Mouse (Mus musculus) cerebellum, adult 8-10 months (tissue): ENCODE results near the gene Evi5l.
"Not testable (repeated sequence)": the region's sequence is repeated elsewhere in the genome, so short reads cannot be mapped to it uniquely, and the experiment has no call there.

Experiments used
- DNase-seq: peaks from one replicate; pipeline ENCODE4 v3.0.0; 2022

Evi5l gene

GRCm38 (mm10) chr8:4239193-4239890 lies 73.0 kb downstream of the Evi5l start:
- DNase-seq, result peak; percentile 19

GRCm38 (mm10) chr8:4245061-4245460 lies 78.7 kb downstream of the Evi5l start:
- no peak for DNase-seq

- DNase-seq, result no peak
Observed at GRCm38 (mm10) chr8:4245737-4246136, 79.4 kb downstream of the Evi5l start.

GRCm38 (mm10) chr8:4247241-4247640 lies 80.9 kb downstream of the Evi5l start:
- no peak for DNase-seq

- DNase-seq, result no peak
Observed at GRCm38 (mm10) chr8:4247951-4248540, 81.7 kb downstream of the Evi5l start, which contains the start of gene Tgfbr3l. Gene Tgfbr3l, plus strand, starts transcription at chr8:4248214.

GRCm38 (mm10) chr8:4249213-4249612 lies 82.8 kb downstream of the Evi5l start:
- DNase-seq, result no peak

GRCm38 (mm10) chr8:4250306-4250970 lies 84.1 kb downstream of the Evi5l start:
- peak; percentile 79 for DNase-seq

GRCm38 (mm10) chr8:4252116-4252760 lies 85.9 kb downstream of the Evi5l start:
- no peak for DNase-seq

- peak; percentile 91 for DNase-seq
Observed at GRCm38 (mm10) chr8:4252934-4253841, 86.8 kb downstream of the Evi5l start, which contains the start of gene Snapc2. Gene Snapc2, plus strand, starts transcription at chr8:4253080.

GRCm38 (mm10) chr8:4254001-4254400 lies 87.6 kb downstream of the Evi5l start:
- peak; percentile 75 for DNase-seq

GRCm38 (mm10) chr8:4255471-4255870 lies 89.1 kb downstream of the Evi5l start:
- not testable (repeated sequence) for DNase-seq

GRCm38 (mm10) chr8:4256911-4257310 lies 90.5 kb downstream of the Evi5l start:
- DNase-seq, result no peak

GRCm38 (mm10) chr8:4257350-4257749 lies 91.0 kb downstream of the Evi5l start:
- no peak for DNase-seq

- peak; percentile 66 for DNase-seq
Observed at GRCm38 (mm10) chr8:4258233-4258632, 91.9 kb downstream of the Evi5l start.

GRCm38 (mm10) chr8:4258678-4259077 lies 92.3 kb downstream of the Evi5l start:
- no peak for DNase-seq

- peak; percentile 62 for DNase-seq
Observed at GRCm38 (mm10) chr8:4259125-4259804, 92.9 kb downstream of the Evi5l start, which contains the start of gene Ctxn1. Gene Ctxn1, minus strand, starts transcription at chr8:4259274.

GRCm38 (mm10) chr8:4259805-4260170 lies 93.4 kb downstream of the Evi5l start:
- DNase-seq, result no peak
